Mouse (Mus musculus) testis, postnatal 10 days (tissue): Measurements from ENCODE around the gene Gpr62.

Experiments
- DNase-seq: peaks from one replicate; pipeline ENCODE4 v3.0.0; 2021; ENCODE audit warnings: low spot score

Gpr62 gene

DNA sequence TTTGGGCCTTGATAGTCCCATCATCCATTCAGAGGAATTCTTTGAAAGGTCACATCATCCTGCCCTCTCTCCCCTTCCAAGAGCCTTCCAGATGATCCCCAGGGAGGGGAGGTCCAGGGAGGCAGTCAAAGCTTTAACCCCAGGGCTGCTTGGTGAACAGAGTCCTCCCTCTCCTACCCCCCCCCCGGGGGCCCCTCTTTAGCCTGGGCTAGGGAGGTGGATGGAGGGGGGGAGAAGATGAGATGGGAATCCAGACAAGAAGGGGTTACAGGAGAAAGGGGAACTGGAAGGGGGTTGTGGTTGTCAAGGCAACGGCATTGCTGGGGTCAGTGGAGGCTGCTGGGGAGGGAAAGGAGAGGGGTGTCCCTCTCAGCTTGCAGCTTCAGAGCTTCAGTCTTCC lies 45.1 kb downstream of the Gpr62 start:
- DNase-seq = no peak

DNA sequence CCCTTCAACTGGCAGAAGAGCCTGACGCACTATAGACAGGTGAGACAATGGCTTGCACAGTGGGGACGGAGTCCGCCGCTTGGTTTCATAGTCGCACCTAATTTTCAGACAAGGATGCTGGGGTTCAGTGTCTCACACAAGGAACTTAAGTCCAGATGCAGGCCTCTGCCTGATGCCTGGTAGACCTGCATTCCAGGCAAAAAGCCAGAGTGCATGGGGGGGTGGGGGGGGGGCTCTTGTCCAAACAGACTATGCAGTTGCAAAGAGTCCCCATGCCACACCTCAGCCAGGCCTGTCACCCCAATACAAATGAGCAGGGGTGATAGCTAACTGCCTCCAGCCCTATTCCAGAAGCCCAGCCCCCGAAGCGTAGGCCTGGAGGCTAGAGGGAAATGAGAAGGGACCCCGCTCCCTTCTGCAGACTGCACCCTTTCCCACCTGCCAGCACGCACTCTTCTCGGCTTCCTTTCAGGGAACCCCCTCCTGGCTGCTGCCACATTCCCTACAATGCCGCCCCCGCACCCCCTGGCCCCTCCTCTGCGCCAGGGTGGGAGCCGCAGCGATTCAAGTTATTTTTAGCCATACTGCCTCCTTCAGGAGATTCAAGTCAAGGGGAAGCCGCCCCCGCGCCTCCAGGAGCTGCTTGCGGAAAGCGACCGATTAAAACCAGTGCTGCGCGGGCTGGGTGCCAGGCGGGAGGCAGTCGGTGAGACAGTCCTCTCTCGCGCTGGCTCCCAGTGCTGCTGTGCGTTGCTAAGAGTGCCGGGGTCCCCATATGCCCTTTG lies 47.7 kb downstream of the Gpr62 start:
- DNase-seq = peak; percentile 95

DNA sequence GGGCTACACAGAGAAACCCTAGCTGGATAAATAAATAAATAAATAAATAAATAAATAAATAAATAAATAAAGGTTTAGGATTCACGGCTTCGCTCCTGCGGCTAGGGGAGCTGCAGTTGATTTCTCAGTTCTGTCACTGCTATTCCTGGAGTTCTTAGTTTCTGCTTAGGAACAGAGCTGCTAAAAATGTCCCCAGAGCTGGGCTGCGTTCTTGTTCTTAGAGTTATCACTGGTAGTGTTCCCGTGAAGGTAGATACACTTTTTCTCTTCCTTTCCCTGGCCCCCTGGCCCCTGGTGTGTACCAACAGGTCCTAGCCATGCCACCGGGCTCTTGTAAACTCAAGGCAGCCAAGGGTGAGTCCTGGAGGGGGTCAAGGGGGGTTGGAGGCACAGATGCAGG lies 48.9 kb downstream of the Gpr62 start:
- no peak for DNase-seq
